Mouse (Mus musculus): ENCODE measurements around the gene Rimbp2. TPM values are rescaled to one million over a fixed set of nuclear protein-coding genes. Genes with fewer than 3 reads are reported as not detected.

The Rimbp2 gene
- total and polyA plus RNA-seq, 3 experiments: not detected

- no peak overlapping the region for H3K4me3 ChIP-seq (ENCODE audit: control insufficient read depth in 1 of 2, insufficient read depth in 1 of 2, low read depth in 2 of 2, low read length in 2 of 2)
- no peaks in the 10 kb centered on the region for H3K4me1 ChIP-seq (ENCODE audit: control insufficient read depth in 1 of 2, insufficient read depth in 2 of 2, low read length in 2 of 2)
- H3K36me3 ChIP-seq (ENCODE audit: control insufficient read depth in 1 of 2, insufficient read depth in 2 of 2, low read length in 2 of 2): no peaks in the 10 kb centered on the region
- no peaks in the 10 kb centered on the region for H3K9me3 ChIP-seq (replicated peaks; ENCODE audit: insufficient read depth, low read length)
- no peaks in the 10 kb centered on the region for H3K79me2 ChIP-seq (ENCODE audit: control insufficient read depth, insufficient read depth, low read length, poor library complexity)
- DNase-seq (ENCODE audit: low read depth, low spot score): no peak
- no peak overlapping the region for H3K27ac ChIP-seq (ENCODE audit: control insufficient read depth, low read depth, low read length)
- H3K9ac ChIP-seq (ENCODE audit: control insufficient read depth, low read depth, low read length, poor library complexity, severe bottlenecking): no peak overlapping the region
- no peaks in the 10 kb centered on the region for H3K27me3 ChIP-seq (ENCODE audit: control insufficient read depth in 1 of 2, insufficient read depth in 2 of 2, low read length in 2 of 2)
- TF ChIP-seq GABPA (IDR thresholded peaks at IDR 0.05; ENCODE audit: low read depth, low read length) (no peak), SIN3A (IDR thresholded peaks at IDR 0.05; ENCODE audit: low read length) (no peak), NRF1 (IDR thresholded peaks at IDR 0.05; ENCODE audit: insufficient read depth, low read depth, low read length, poor library complexity, severe bottlenecking) (no peak), POLR2AphosphoS2 (IDR thresholded peaks at IDR 0.05; ENCODE audit: low read length) (no peak)
Measured at GRCm38 (mm10) chr5:128744351-128744750, 208.9 kb downstream of the Rimbp2 start.

DNA sequence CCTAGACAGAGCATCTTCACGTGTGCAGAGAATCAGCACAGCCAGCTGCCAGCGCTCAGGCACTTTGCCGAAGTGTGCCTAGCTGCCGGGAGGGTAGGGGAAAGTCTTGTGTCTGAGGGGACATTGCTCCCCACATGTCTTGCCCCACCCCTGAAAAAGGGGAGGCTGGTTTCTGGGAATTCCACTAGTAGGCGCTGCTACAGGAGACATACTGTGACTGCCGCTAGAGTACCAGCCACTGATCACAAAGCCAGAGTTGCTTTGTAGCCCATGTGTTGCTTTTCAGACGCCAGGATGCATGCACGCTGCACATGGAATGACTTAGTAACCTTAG is 213.5 kb downstream of the Rimbp2 start:
- no peak overlapping the region for H3K4me3 ChIP-seq (ENCODE audit: control insufficient read depth in 1 of 2, insufficient read depth in 1 of 2, low read depth in 2 of 2, low read length in 2 of 2)
- H3K27ac ChIP-seq (ENCODE audit: control insufficient read depth, low read depth, low read length): no peak overlapping the region
- no peak for DNase-seq (ENCODE audit: low read depth, low spot score)
- H3K4me1 ChIP-seq (ENCODE audit: control insufficient read depth in 1 of 2, insufficient read depth in 2 of 2, low read length in 2 of 2): no peaks in the 10 kb centered on the region
- no peaks in the 10 kb centered on the region for H3K36me3 ChIP-seq (ENCODE audit: control insufficient read depth in 1 of 2, insufficient read depth in 2 of 2, low read length in 2 of 2)
- no peaks in the 10 kb centered on the region for H3K9me3 ChIP-seq (replicated peaks; ENCODE audit: insufficient read depth, low read length)
- no peaks in the 10 kb centered on the region for H3K27me3 ChIP-seq (ENCODE audit: control insufficient read depth in 1 of 2, insufficient read depth in 2 of 2, low read length in 2 of 2)
- no peak for TF ChIP-seq POLR2AphosphoS5 (IDR thresholded peaks at IDR 0.05; ENCODE audit: borderline replicate concordance, low read depth, low read length)
- TF ChIP-seq MEF2A (IDR thresholded peaks at IDR 0.05; ENCODE audit: extremely low read depth, insufficient replicate concordance, low read depth, low read length, poor library complexity, severe bottlenecking): no peak
- TF ChIP-seq TAL1 (IDR thresholded peaks at IDR 0.05; ENCODE audit: low read length): no peak
- TF ChIP-seq HCFC1 (IDR thresholded peaks at IDR 0.05; ENCODE audit: low read depth, low read length): no peak
- no peak for TF ChIP-seq RAD21 (IDR thresholded peaks at IDR 0.05; ENCODE audit: low read depth, low read length)
- no peak for TF ChIP-seq POLR2A (IDR thresholded peaks at IDR 0.05; ENCODE audit: control insufficient read depth in 1 of 2, insufficient read depth in 1 of 2, low read depth in 1 of 2, low read length in 2 of 2, poor library complexity in 1 of 2)
- TF ChIP-seq NRF1 (IDR thresholded peaks at IDR 0.05; ENCODE audit: insufficient read depth, low read depth, low read length, poor library complexity, severe bottlenecking): no peak
- TF ChIP-seq USF2 (IDR thresholded peaks at IDR 0.05; ENCODE audit: borderline replicate concordance in 1 of 2, insufficient read depth in 1 of 2, low read depth in 1 of 2, low read length in 2 of 2): no peak
- no peak for TF ChIP-seq E2F4 (IDR thresholded peaks at IDR 0.05; ENCODE audit: borderline replicate concordance, low read depth, low read length)
- no peak for TF ChIP-seq TBP (IDR thresholded peaks at IDR 0.05; ENCODE audit: low read depth, low read length)
- TF ChIP-seq ZMIZ1 (IDR thresholded peaks at IDR 0.05; ENCODE audit: low read depth, low read length): no peak
- no peak for TF ChIP-seq CTCF (IDR thresholded peaks at IDR 0.05 in 2 of 3, conservative IDR thresholded peaks at IDR 0.05 in 1 of 3; ENCODE audit: control insufficient read depth in 1 of 3, insufficient read depth in 1 of 3, low read depth in 2 of 3, low read length in 3 of 3, poor library complexity in 1 of 3, severe bottlenecking in 1 of 3)
- TF ChIP-seq MYB (IDR thresholded peaks at IDR 0.05; ENCODE audit: low read depth, low read length): no peak
- TF ChIP-seq ZC3H11A (IDR thresholded peaks at IDR 0.05; ENCODE audit: low read depth, low read length): no peak
- TF ChIP-seq ETS1 (IDR thresholded peaks at IDR 0.05; ENCODE audit: low read depth, low read length): no peak
- TF ChIP-seq JUND (IDR thresholded peaks at IDR 0.05; ENCODE audit: low read depth, low read length): no peak
- TF ChIP-seq CHD2 (IDR thresholded peaks at IDR 0.05; ENCODE audit: low read length): no peak
- TF ChIP-seq GATA1 (IDR thresholded peaks at IDR 0.05; ENCODE audit: low read depth, low read length): no peak
- TF ChIP-seq SMC3 (IDR thresholded peaks at IDR 0.05; ENCODE audit: low read depth, low read length): no peak
- TF ChIP-seq ZKSCAN1 (IDR thresholded peaks at IDR 0.05; ENCODE audit: low read depth, low read length): no peak
- no peaks in the 10 kb centered on the region for H3K79me2 ChIP-seq (ENCODE audit: control insufficient read depth, insufficient read depth, low read length, poor library complexity)
- H3K9ac ChIP-seq (ENCODE audit: control insufficient read depth, low read depth, low read length, poor library complexity, severe bottlenecking): no peak overlapping the region

All from MEL (cell line).